Mouse (Mus musculus) thymus, adult 18-20 months (tissue): Measurements from ENCODE around the gene Gm21789.
"Not testable (repeated sequence)": the region's sequence is repeated elsewhere in the genome, so short reads cannot be mapped to it uniquely, and the experiment has no call there.

Experiments used
- DNase-seq, 2 experiments: peaks; one replicate each; pipeline ENCODE4 v3.0.0; 2022; ENCODE audit warnings: mixed read lengths in 2 of 2

Gene Gm21789

DNA sequence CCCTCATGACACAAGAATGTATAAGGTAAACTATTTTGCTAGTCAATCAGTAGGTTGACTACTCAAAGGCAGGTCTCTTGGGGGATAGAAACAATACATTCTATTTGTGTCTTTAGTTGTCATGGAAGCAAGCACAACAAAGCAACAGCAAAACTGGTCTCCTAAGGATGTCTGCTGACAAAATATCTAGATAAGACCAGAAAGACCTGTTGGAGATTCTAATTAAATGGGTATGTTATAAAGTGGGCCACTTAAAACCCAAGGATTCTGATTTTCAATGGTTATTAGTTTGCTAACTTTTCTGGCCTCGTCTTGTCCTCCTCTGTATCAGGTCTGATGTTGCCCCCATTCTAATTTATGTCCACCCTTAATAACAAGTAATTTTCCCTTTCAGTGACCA, at the start of gene Gm21789:
Gene Gm21789, plus strand, starts transcription at position 301 of the 400 bp plus-strand sequence.
- not testable (repeated sequence) for DNase-seq

DNA sequence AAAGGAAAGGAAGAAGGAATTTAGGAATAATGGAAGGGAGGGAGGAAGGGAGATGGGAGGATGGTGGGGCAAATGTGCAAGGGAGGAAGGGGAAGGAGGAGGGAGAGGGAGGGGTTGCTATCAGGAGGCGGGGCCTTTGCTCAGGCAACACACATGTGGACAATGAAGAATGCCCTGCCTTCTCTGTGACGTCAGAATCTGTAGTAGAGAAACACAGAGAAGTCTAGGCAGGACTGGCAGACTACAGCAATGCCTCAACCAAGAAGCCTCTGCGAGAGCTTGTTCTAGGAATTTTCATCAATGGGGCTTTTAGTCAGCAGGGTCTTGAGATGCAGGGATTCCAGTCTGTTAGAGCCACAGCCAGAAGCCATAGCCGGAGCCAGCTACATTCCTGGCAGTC, 47.2 kb upstream of the Gm21789 start, which contains the start of gene Btbd35f30:
Gene Btbd35f30, plus strand, starts transcription at position 301 of the 400 bp plus-strand sequence.
- not testable (repeated sequence) for DNase-seq

DNA sequence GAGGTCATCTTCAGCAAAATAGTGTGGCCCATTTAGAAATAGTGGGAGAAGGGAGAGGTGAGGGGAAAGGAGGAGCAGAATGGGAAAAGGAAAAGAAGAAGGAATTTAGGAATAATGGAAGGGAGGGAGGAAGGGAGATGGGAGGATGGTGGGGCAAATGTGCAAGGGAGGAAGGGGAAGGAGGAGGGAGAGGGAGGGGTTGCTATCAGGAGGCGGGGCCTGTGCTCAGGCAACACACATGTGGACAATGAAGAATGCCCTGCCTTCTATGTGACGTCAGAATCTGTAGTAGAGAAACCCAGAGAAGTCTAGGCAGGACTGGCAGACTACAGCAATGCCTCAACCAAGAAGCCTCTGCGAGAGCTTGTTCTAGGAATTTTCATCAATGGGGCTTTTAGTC, 32.0 kb downstream of the Gm21789 start, which contains the start of gene Btbd35f5:
Gene Btbd35f5, plus strand, starts transcription at position 301 of the 400 bp plus-strand sequence.
- not testable (repeated sequence) for DNase-seq
